Mouse (Mus musculus): ENCODE data around the gene Setd1a.

Setd1a gene

GRCm38 (mm10) chr7:127800435-127801009 lies 24.1 kb downstream of the Setd1a start, which contains the start of gene Hsd3b7:
Gene Hsd3b7 (plus strand): TSS chr7:127800604.
- peak; percentile 95 to 98 for DNase-seq

- DNase-seq, result no peak
These were observed 24.6 kb downstream of the Setd1a start for GRCm38 (mm10) chr7:127801010-127801621.

- no peak for DNase-seq
These were observed 25.8 kb downstream of the Setd1a start for GRCm38 (mm10) chr7:127802313-127802712.

- DNase-seq, result no peak
These were observed 32.4 kb downstream of the Setd1a start for GRCm38 (mm10) chr7:127808821-127809220.

- DNase-seq, result no peak
These were observed 33.4 kb downstream of the Setd1a start for GRCm38 (mm10) chr7:127809846-127810245.

- DNase-seq, result no peak
These were observed 34.2 kb downstream of the Setd1a start for GRCm38 (mm10) chr7:127810650-127811049.

GRCm38 (mm10) chr7:127811240-127811639 lies 34.8 kb downstream of the Setd1a start:
- no peak for DNase-seq

- no peak for DNase-seq
These were observed 35.8 kb downstream of the Setd1a start for GRCm38 (mm10) chr7:127812292-127812691.

- DNase-seq, result peak in 1 of 2 experiments; percentile 24
These were observed 37.4 kb downstream of the Setd1a start for GRCm38 (mm10) chr7:127813821-127814220.

GRCm38 (mm10) chr7:127814241-127814921 lies 37.9 kb downstream of the Setd1a start:
- peak; percentile 60 to 71 for DNase-seq

GRCm38 (mm10) chr7:127815116-127815665 lies 38.7 kb downstream of the Setd1a start:
- DNase-seq, result no peak

- peak; percentile 52 to 58 for DNase-seq
These were observed 39.7 kb downstream of the Setd1a start for GRCm38 (mm10) chr7:127815954-127816821.

- DNase-seq, result no peak
These were observed 40.6 kb downstream of the Setd1a start for GRCm38 (mm10) chr7:127817053-127817452.

GRCm38 (mm10) chr7:127817776-127818175 lies 41.3 kb downstream of the Setd1a start:
- no peak for DNase-seq

- peak; percentile 21 to 34 for DNase-seq
These were observed 44.5 kb downstream of the Setd1a start for GRCm38 (mm10) chr7:127820836-127821509.

GRCm38 (mm10) chr7:127822494-127822893 lies 46.0 kb downstream of the Setd1a start:
- DNase-seq, result no peak

GRCm38 (mm10) chr7:127823236-127824171 lies 47.0 kb downstream of the Setd1a start:
- no peak for DNase-seq

GRCm38 (mm10) chr7:127824176-127824871 lies 47.9 kb downstream of the Setd1a start, which contains the start of the genes Stx4a and Stx1b:
Gene Stx4a (plus strand): TSS chr7:127824294.
Gene Stx1b (minus strand): TSS chr7:127824549.
- DNase-seq, result peak in 1 of 2 experiments; percentile 21

GRCm38 (mm10) chr7:127835550-127835949 lies 59.1 kb downstream of the Setd1a start:
- DNase-seq, result no peak

GRCm38 (mm10) chr7:127837473-127837872 lies 61.0 kb downstream of the Setd1a start:
- no peak for DNase-seq
